Mouse (Mus musculus): ENCODE results near the gene Rnf151. TPM values are rescaled to one million over a fixed set of nuclear protein-coding genes. Genes with fewer than 3 reads are reported as not detected.
A peak's percentile ranks its signal among the peaks of the same experiment; 100 is the strongest.
"Not testable (repeated sequence)": the region's sequence is repeated elsewhere in the genome, so short reads cannot be mapped to it uniquely, and the experiment has no call there.

The Rnf151 gene
- polyA plus RNA-seq, 2 experiments: 0.19 to 0.98 TPM

DNA sequence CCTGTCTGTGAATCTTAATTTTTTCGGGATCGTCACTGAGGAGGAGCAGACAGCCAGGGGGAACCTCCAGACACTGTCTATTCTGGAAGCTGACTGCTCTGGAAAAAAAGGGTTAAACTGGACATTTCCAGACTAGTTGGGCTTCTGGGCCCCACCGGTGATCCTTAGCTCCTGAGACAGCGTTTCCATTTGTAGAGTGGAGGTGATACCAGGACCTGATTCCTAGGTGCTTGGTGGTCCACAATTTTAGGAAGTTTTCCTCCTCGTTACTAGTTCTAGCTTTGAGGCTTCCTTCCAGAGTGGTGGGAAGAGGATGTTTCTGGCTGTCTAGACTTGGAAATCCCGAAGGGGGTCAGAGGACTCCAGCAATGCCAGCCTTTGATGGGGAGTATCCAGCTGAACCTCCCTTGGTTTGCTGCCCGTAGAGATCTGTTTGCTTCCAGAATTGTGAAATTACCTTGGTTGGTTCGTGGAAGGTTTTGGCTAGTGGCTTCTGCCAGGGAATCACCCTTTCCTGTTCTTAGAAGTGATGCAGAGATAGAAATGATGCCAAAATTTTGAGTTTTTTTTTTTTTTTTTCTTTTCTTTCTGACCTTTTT, 47.5 kb downstream of the Rnf151 start:
- peak overlapping the region; percentile 77 for H3K4me2 ChIP-seq (replicated peaks; ENCODE audit: low read depth, low read length, severe bottlenecking)
- peak overlapping the region; percentile 67; the same call in 1 of the 2 replicates for H3K27ac ChIP-seq (replicated peaks; ENCODE audit: low read depth, low read length)
- peak overlapping the region; percentile 94 for H3K4me3 ChIP-seq (replicated peaks; ENCODE audit: low read length)
- peak overlapping the region; percentile 93 for H3K9ac ChIP-seq (ENCODE audit: low read depth, low read length, severe bottlenecking)
- H3K36me3 ChIP-seq (ENCODE audit: control insufficient read depth, insufficient read depth, low read length): no peaks in the 10 kb centered on the region
- DNase-seq (ENCODE audit: low spot score) (no peak), ATAC-seq (ENCODE audit: low FRiP score, low read depth) (no peak)
- H3K9me3 ChIP-seq (ENCODE audit: control insufficient read depth, low read length): no peaks in the 10 kb centered on the region
- WGBS: 8% methylated on average over 8 of the region's 8 CpGs
- H3K4me1 ChIP-seq (ENCODE audit: control insufficient read depth, insufficient read depth, low read length): peaks cover 26% of the 10 kb centered on the region
- TF ChIP-seq POLR2A (IDR thresholded peaks at IDR 0.05; ENCODE audit: borderline replicate concordance, extremely low read depth, insufficient read depth, insufficient read length): no peak
- no peaks in the 10 kb centered on the region for H3K27me3 ChIP-seq (ENCODE audit: control insufficient read depth, insufficient read depth, low read length)

DNA sequence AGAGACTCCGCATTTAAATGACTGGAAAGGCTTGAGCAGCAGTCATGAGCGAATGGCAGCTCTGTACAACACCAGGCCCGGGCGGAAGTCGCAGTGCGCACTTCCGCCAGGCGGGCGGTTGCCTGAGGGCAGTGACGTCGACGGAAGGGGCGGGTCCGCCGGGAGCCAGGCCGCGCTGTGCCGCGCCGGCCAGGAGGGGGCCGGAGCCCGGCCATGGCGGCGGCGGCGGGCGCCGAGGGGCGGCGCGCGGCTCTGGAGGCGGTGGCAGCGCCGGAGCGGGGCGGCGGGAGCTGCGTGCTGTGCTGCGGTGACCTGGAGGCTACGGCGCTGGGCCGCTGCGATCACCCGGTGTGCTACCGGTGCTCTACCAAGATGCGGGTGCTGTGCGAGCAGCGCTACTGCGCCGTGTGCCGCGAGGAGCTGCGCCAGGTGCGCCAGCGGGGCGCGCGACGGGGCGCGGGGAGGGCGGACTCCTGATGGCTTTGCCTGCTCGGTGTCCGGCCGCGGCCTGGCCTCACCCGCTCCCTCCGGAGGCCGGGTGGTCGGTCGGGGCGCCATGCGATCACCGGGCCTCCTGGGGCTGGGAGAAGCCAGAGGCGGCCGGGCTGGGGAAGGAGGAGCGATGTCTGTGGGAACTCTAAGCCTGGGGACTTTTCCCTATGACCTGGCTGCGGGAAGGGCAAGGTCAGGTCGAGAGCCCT, 48.2 kb downstream of the Rnf151 start, which contains the start of gene Zfp598:
Gene Zfp598, plus strand, starts transcription at position 143 of the 701 bp plus-strand sequence.
- no peaks in the 10 kb centered on the region for H3K36me3 ChIP-seq (ENCODE audit: control insufficient read depth, insufficient read depth, low read length)
- ATAC-seq (ENCODE audit: low FRiP score, low read depth): peak; percentile 99
- DNase-seq (ENCODE audit: low spot score): peak; percentile 92
- H3K27ac ChIP-seq (replicated peaks; ENCODE audit: low read depth, low read length): peak within 1 kb of the TSS; percentile 67
- no peaks in the 10 kb centered on the region for H3K27me3 ChIP-seq (ENCODE audit: control insufficient read depth, insufficient read depth, low read length)
- peak within 1 kb of the TSS; percentile 93 for H3K9ac ChIP-seq (ENCODE audit: low read depth, low read length, severe bottlenecking)
- peaks cover 26% of the 10 kb centered on the region for H3K4me1 ChIP-seq (ENCODE audit: control insufficient read depth, insufficient read depth, low read length)
- H3K4me3 ChIP-seq (replicated peaks; ENCODE audit: low read length): peak within 1 kb of the TSS; percentile 94
- WGBS: under 1% methylated on average over 46 of the region's 80 CpGs
- peak within 1 kb of the TSS; percentile 77 for H3K4me2 ChIP-seq (replicated peaks; ENCODE audit: low read depth, low read length, severe bottlenecking)
- H3K9me3 ChIP-seq (ENCODE audit: control insufficient read depth, low read length): no peaks in the 10 kb centered on the region
- TF ChIP-seq POLR2A (IDR thresholded peaks at IDR 0.05; ENCODE audit: borderline replicate concordance, extremely low read depth, insufficient read depth, insufficient read length): 0 out of 2 replicates have a peak, but pooled peaks have one; percentile 15

DNA sequence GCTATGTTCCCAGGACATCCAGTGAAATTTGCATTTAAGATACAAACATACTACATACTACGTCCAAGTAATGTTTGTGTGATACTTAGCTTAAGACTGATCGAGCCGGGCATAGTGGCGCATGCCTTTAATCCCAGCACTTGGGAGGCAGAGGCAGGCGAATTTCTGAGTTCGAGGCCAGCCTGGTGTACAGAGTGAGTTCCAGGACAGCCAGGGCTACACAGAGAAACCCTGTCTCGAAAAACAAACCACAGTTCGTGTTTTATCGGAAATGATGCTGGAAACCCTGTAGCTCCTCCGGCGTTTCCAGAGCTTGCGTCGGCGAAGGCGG, 48.7 kb downstream of the Rnf151 start:
- ATAC-seq (ENCODE audit: low FRiP score, low read depth): peak; percentile 10; the same call in 1 of the 2 replicates

DNA sequence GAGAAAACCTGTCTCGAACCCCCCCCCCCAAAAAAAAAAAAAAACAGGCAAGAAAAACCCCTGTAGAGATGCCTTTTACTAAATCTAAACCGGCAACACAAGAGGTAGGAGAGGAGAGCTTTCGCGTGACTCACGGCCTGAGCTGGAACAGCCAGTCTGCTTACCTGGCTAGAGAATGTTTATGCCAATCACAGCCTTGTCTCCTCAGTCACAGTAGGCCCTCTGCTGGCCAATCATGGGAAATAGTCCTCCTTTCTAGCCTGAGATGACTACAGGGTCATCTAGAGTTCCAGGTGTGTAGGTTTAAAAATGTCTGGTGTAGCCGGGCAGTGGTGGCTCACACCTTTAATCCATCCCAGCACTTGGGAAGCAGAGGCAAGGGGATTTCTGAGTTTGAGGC, 50.4 kb downstream of the Rnf151 start:
- peak; percentile 58 for DNase-seq (ENCODE audit: low spot score)

More for the DNA sequence above, 48.7 kb downstream of the Rnf151 start:
- peak overlapping the region; percentile 57 for H3K4me2 ChIP-seq (replicated peaks; ENCODE audit: low read depth, low read length, severe bottlenecking)
- peak overlapping the region; percentile 93 for H3K9ac ChIP-seq (ENCODE audit: low read depth, low read length, severe bottlenecking)
- peak overlapping the region; percentile 94 for H3K4me3 ChIP-seq (replicated peaks; ENCODE audit: low read length)
- DNase-seq (ENCODE audit: low spot score); H3K9me3 ChIP-seq (ENCODE audit: control insufficient read depth, low read length); H3K27me3 ChIP-seq (ENCODE audit: control insufficient read depth, insufficient read depth, low read length); H3K36me3 ChIP-seq (ENCODE audit: control insufficient read depth, insufficient read depth, low read length): not testable (repeated sequence)
- peaks cover 26% of the 10 kb centered on the region for H3K4me1 ChIP-seq (ENCODE audit: control insufficient read depth, insufficient read depth, low read length)
- peak overlapping the region; percentile 67 for H3K27ac ChIP-seq (replicated peaks; ENCODE audit: low read depth, low read length)
- 11% methylated on average over 15 of the region's 15 CpGs for WGBS

DNA sequence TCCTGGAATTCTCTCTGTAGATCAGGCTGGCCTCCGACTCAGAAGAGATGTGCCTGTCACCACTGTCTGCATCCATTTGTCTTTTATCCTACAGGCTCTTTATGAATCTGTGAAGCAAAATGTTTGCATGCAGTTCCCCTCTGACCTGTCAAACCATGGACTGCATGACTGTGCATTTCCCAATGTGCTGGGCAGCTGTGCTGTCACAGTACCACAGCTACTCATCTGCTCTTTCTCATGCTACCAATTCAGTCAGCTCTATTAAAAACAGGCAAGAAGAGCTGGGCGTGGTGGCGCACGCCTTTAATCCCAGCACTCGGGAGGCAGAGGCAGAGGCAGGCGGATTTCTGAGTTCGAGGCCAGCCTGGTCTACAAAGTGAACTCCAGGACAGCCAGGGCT, 50.9 kb downstream of the Rnf151 start:
- not testable (repeated sequence) for DNase-seq (ENCODE audit: low spot score)

More for the DNA sequence above, 50.4 kb downstream of the Rnf151 start:
- H3K9me3 ChIP-seq (ENCODE audit: control insufficient read depth, low read length): no peaks in the 10 kb centered on the region
- no peaks in the 10 kb centered on the region for H3K27me3 ChIP-seq (ENCODE audit: control insufficient read depth, insufficient read depth, low read length)
- H3K4me3 ChIP-seq (replicated peaks; ENCODE audit: low read length): no peak overlapping the region
- H3K4me1 ChIP-seq (ENCODE audit: control insufficient read depth, insufficient read depth, low read length): peaks cover 26% of the 10 kb centered on the region
- ATAC-seq (ENCODE audit: low FRiP score, low read depth): no peak
- no peaks in the 10 kb centered on the region for H3K36me3 ChIP-seq (ENCODE audit: control insufficient read depth, insufficient read depth, low read length)
- no peak overlapping the region for H3K4me2 ChIP-seq (replicated peaks; ENCODE audit: low read depth, low read length, severe bottlenecking)
- no peak for TF ChIP-seq POLR2A (IDR thresholded peaks at IDR 0.05; ENCODE audit: borderline replicate concordance, extremely low read depth, insufficient read depth, insufficient read length)
- H3K27ac ChIP-seq (replicated peaks; ENCODE audit: low read depth, low read length): no peak overlapping the region
- H3K9ac ChIP-seq (ENCODE audit: low read depth, low read length, severe bottlenecking): no peak overlapping the region
- WGBS: 23% methylated on average over 6 of the region's 6 CpGs

More for the DNA sequence above, 50.9 kb downstream of the Rnf151 start:
- H3K4me2 ChIP-seq (replicated peaks; ENCODE audit: low read depth, low read length, severe bottlenecking); H3K9me3 ChIP-seq (ENCODE audit: control insufficient read depth, low read length); ATAC-seq (ENCODE audit: low FRiP score, low read depth); H3K9ac ChIP-seq (ENCODE audit: low read depth, low read length, severe bottlenecking); H3K27me3 ChIP-seq (ENCODE audit: control insufficient read depth, insufficient read depth, low read length); H3K36me3 ChIP-seq (ENCODE audit: control insufficient read depth, insufficient read depth, low read length); H3K27ac ChIP-seq (replicated peaks; ENCODE audit: low read depth, low read length); H3K4me3 ChIP-seq (replicated peaks; ENCODE audit: low read length): not testable (repeated sequence)
- WGBS: 63% methylated on average over 7 of the region's 7 CpGs
- peaks cover 23% of the 10 kb centered on the region for H3K4me1 ChIP-seq (ENCODE audit: control insufficient read depth, insufficient read depth, low read length)

Other genes starting within 250 kb of the Rnf151 start
Only the 30 nearest of the 33 such genes appear.
- 46.3 and 54.9 TPM in 2 replicates for gene Mlst8, start 239.0 kb downstream of the Rnf151 start, polyA plus RNA-seq (2012; rRNA removed)
- 27.8 and 29.3 TPM in 2 replicates for gene Mlst8, start 239.0 kb downstream of the Rnf151 start, polyA plus RNA-seq (2014; fragmentation: Nextera tagmentation; extraction: Ambion mirVana)
- gene Caskin1, start 229.5 kb downstream of the Rnf151 start, polyA plus RNA-seq (2012; rRNA removed): 18.1 and 23.1 TPM in 2 replicates
- 3.1 and 4.3 TPM in 2 replicates for gene Caskin1, start 229.5 kb downstream of the Rnf151 start, polyA plus RNA-seq (2014; fragmentation: Nextera tagmentation; extraction: Ambion mirVana)
- gene Traf7, start 190.1 kb downstream of the Rnf151 start, polyA plus RNA-seq (2012; rRNA removed): 308 and 376 TPM in 2 replicates
- gene Traf7, start 190.1 kb downstream of the Rnf151 start, polyA plus RNA-seq (2014; fragmentation: Nextera tagmentation; extraction: Ambion mirVana): 81.3 and 91.0 TPM in 2 replicates
- 2.0 and 3.0 TPM in 2 replicates for gene Rab26, start 183.9 kb downstream of the Rnf151 start, polyA plus RNA-seq (2012; rRNA removed)
- 4.1 and 6.1 TPM in 2 replicates for gene Rab26, start 183.9 kb downstream of the Rnf151 start, polyA plus RNA-seq (2014; fragmentation: Nextera tagmentation; extraction: Ambion mirVana)
- gene Pkd1, start 168.2 kb downstream of the Rnf151 start, polyA plus RNA-seq (2012; rRNA removed): 73.6 and 106 TPM in 2 replicates
- gene Pkd1, start 168.2 kb downstream of the Rnf151 start, polyA plus RNA-seq (2014; fragmentation: Nextera tagmentation; extraction: Ambion mirVana): 49.1 and 50.5 TPM in 2 replicates
- 162 and 199 TPM in 2 replicates for gene Tsc2, start 85.4 kb downstream of the Rnf151 start, polyA plus RNA-seq (2012; rRNA removed)
- gene Tsc2, start 85.4 kb downstream of the Rnf151 start, polyA plus RNA-seq (2014; fragmentation: Nextera tagmentation; extraction: Ambion mirVana): 62.9 and 70.6 TPM in 2 replicates
- gene Nthl1, start 85.4 kb downstream of the Rnf151 start, polyA plus RNA-seq (2012; rRNA removed): 28.5 and 30.0 TPM in 2 replicates
- 17.8 and 21.5 TPM in 2 replicates for gene Nthl1, start 85.4 kb downstream of the Rnf151 start, polyA plus RNA-seq (2014; fragmentation: Nextera tagmentation; extraction: Ambion mirVana)
- 56.2 and 65.0 TPM in 2 replicates for gene Slc9a3r2, start 67.7 kb downstream of the Rnf151 start, polyA plus RNA-seq (2012; rRNA removed)
- 60.1 and 71.5 TPM in 2 replicates for gene Slc9a3r2, start 67.7 kb downstream of the Rnf151 start, polyA plus RNA-seq (2014; fragmentation: Nextera tagmentation; extraction: Ambion mirVana)
- gene Npw, start 59.6 kb downstream of the Rnf151 start, polyA plus RNA-seq (2012; rRNA removed): 0.47 and 0.58 TPM in 2 replicates
- gene Npw, start 59.6 kb downstream of the Rnf151 start, polyA plus RNA-seq (2014; fragmentation: Nextera tagmentation; extraction: Ambion mirVana): 0.33 and 0.41 TPM in 2 replicates
- 91.4 and 112 TPM in 2 replicates for gene Zfp598, start 48.4 kb downstream of the Rnf151 start, polyA plus RNA-seq (2012; rRNA removed)
- 29.9 and 31.8 TPM in 2 replicates for gene Zfp598, start 48.4 kb downstream of the Rnf151 start, polyA plus RNA-seq (2014; fragmentation: Nextera tagmentation; extraction: Ambion mirVana)
- 2.6 and 3.0 TPM in 2 replicates for gene Syngr3, start 28.1 kb downstream of the Rnf151 start, polyA plus RNA-seq (2012; rRNA removed)
- gene Syngr3, start 28.1 kb downstream of the Rnf151 start, polyA plus RNA-seq (2014; fragmentation: Nextera tagmentation; extraction: Ambion mirVana): 3.1 and 4.9 TPM in 2 replicates
- gene Gfer, start 21.9 kb downstream of the Rnf151 start, polyA plus RNA-seq (2012; rRNA removed): 27.3 and 34.2 TPM in 2 replicates
- 38.6 and 39.5 TPM in 2 replicates for gene Gfer, start 21.9 kb downstream of the Rnf151 start, polyA plus RNA-seq (2014; fragmentation: Nextera tagmentation; extraction: Ambion mirVana)
- 9.2 and 11.9 TPM in 2 replicates for gene Noxo1, start 21.8 kb downstream of the Rnf151 start, polyA plus RNA-seq (2012; rRNA removed)
- gene Noxo1, start 21.8 kb downstream of the Rnf151 start, polyA plus RNA-seq (2014; fragmentation: Nextera tagmentation; extraction: Ambion mirVana): 3.8 and 4.5 TPM in 2 replicates
- 62.1 and 72.1 TPM in 2 replicates for gene Tbl3, start 10.4 kb downstream of the Rnf151 start, polyA plus RNA-seq (2012; rRNA removed)
- 62.8 and 73.9 TPM in 2 replicates for gene Tbl3, start 10.4 kb downstream of the Rnf151 start, polyA plus RNA-seq (2014; fragmentation: Nextera tagmentation; extraction: Ambion mirVana)
- gene Rps2, start 53 bp upstream of the Rnf151 start, polyA plus RNA-seq (2012; rRNA removed): 2,709 and 3,185 TPM in 2 replicates
- 1,651 and 1,722 TPM in 2 replicates for gene Rps2, start 53 bp upstream of the Rnf151 start, polyA plus RNA-seq (2014; fragmentation: Nextera tagmentation; extraction: Ambion mirVana)
- gene Ndufb10, start 6.4 kb upstream of the Rnf151 start, polyA plus RNA-seq (2012; rRNA removed): 178 and 192 TPM in 2 replicates
- gene Ndufb10, start 6.4 kb upstream of the Rnf151 start, polyA plus RNA-seq (2014; fragmentation: Nextera tagmentation; extraction: Ambion mirVana): 235 and 237 TPM in 2 replicates
- gene Rpl3l, start 9.8 kb upstream of the Rnf151 start, polyA plus RNA-seq (2012; rRNA removed): not detected in 2 replicates
- 0.19 TPM in 1 of 2 replicates, not detected in the other for gene Rpl3l, start 9.8 kb upstream of the Rnf151 start, polyA plus RNA-seq (2014; fragmentation: Nextera tagmentation; extraction: Ambion mirVana)
- 36.2 and 44.1 TPM in 2 replicates for gene Msrb1, start 18.6 kb upstream of the Rnf151 start, polyA plus RNA-seq (2012; rRNA removed)
- gene Msrb1, start 18.6 kb upstream of the Rnf151 start, polyA plus RNA-seq (2014; fragmentation: Nextera tagmentation; extraction: Ambion mirVana): 29.8 and 29.9 TPM in 2 replicates
- gene Hs3st6, start 34.9 kb upstream of the Rnf151 start, polyA plus RNA-seq (2012; rRNA removed): 5.3 and 8.7 TPM in 2 replicates
- 4.9 and 5.6 TPM in 2 replicates for gene Hs3st6, start 34.9 kb upstream of the Rnf151 start, polyA plus RNA-seq (2014; fragmentation: Nextera tagmentation; extraction: Ambion mirVana)
- not detected in 2 replicates for gene Meiob, start 86.2 kb upstream of the Rnf151 start, polyA plus RNA-seq (2012; rRNA removed)
- gene Meiob, start 86.2 kb upstream of the Rnf151 start, polyA plus RNA-seq (2014; fragmentation: Nextera tagmentation; extraction: Ambion mirVana): not detected in 2 replicates
- gene Hagh, start 122.1 kb upstream of the Rnf151 start, polyA plus RNA-seq (2012; rRNA removed): 23.9 and 25.7 TPM in 2 replicates
- gene Hagh, start 122.1 kb upstream of the Rnf151 start, polyA plus RNA-seq (2014; fragmentation: Nextera tagmentation; extraction: Ambion mirVana): 29.4 and 35.4 TPM in 2 replicates
- gene Fahd1, start 132.3 kb upstream of the Rnf151 start, polyA plus RNA-seq (2012; rRNA removed): 12.8 and 14.8 TPM in 2 replicates
- 16.5 and 17.4 TPM in 2 replicates for gene Fahd1, start 132.3 kb upstream of the Rnf151 start, polyA plus RNA-seq (2014; fragmentation: Nextera tagmentation; extraction: Ambion mirVana)
- 0.10 and 0.24 TPM in 2 replicates for gene Igfals, start 147.9 kb upstream of the Rnf151 start, polyA plus RNA-seq (2012; rRNA removed)
- gene Igfals, start 147.9 kb upstream of the Rnf151 start, polyA plus RNA-seq (2014; fragmentation: Nextera tagmentation; extraction: Ambion mirVana): 0.08 and 0.18 TPM in 2 replicates
- 27.4 and 31.2 TPM in 2 replicates for gene Nubp2, start 168.3 kb upstream of the Rnf151 start, polyA plus RNA-seq (2012; rRNA removed)
- gene Nubp2, start 168.3 kb upstream of the Rnf151 start, polyA plus RNA-seq (2014; fragmentation: Nextera tagmentation; extraction: Ambion mirVana): 54.0 and 55.5 TPM in 2 replicates
- 49.6 and 53.4 TPM in 2 replicates for gene Spsb3, start 168.6 kb upstream of the Rnf151 start, polyA plus RNA-seq (2012; rRNA removed)
- gene Spsb3, start 168.6 kb upstream of the Rnf151 start, polyA plus RNA-seq (2014; fragmentation: Nextera tagmentation; extraction: Ambion mirVana): 39.4 and 40.8 TPM in 2 replicates
- gene Eme2, start 177.0 kb upstream of the Rnf151 start, polyA plus RNA-seq (2012; rRNA removed): 39.1 and 43.9 TPM in 2 replicates
- 28.7 and 28.9 TPM in 2 replicates for gene Eme2, start 177.0 kb upstream of the Rnf151 start, polyA plus RNA-seq (2014; fragmentation: Nextera tagmentation; extraction: Ambion mirVana)
- gene Mrps34, start 177.1 kb upstream of the Rnf151 start, polyA plus RNA-seq (2012; rRNA removed): 101 and 121 TPM in 2 replicates
- 82.1 and 82.7 TPM in 2 replicates for gene Mrps34, start 177.1 kb upstream of the Rnf151 start, polyA plus RNA-seq (2014; fragmentation: Nextera tagmentation; extraction: Ambion mirVana)
- gene Nme3, start 178.4 kb upstream of the Rnf151 start, polyA plus RNA-seq (2012; rRNA removed): 30.3 and 36.5 TPM in 2 replicates
- 47.6 and 48.4 TPM in 2 replicates for gene Nme3, start 178.4 kb upstream of the Rnf151 start, polyA plus RNA-seq (2014; fragmentation: Nextera tagmentation; extraction: Ambion mirVana)
- 186 and 210 TPM in 2 replicates for gene Mapk8ip3, start 218.9 kb upstream of the Rnf151 start, polyA plus RNA-seq (2012; rRNA removed)
- 41.4 and 46.4 TPM in 2 replicates for gene Mapk8ip3, start 218.9 kb upstream of the Rnf151 start, polyA plus RNA-seq (2014; fragmentation: Nextera tagmentation; extraction: Ambion mirVana)
- gene Jpt2, start 242.6 kb upstream of the Rnf151 start, polyA plus RNA-seq (2012; rRNA removed): 85.4 and 89.6 TPM in 2 replicates
- gene Jpt2, start 242.6 kb upstream of the Rnf151 start, polyA plus RNA-seq (2014; fragmentation: Nextera tagmentation; extraction: Ambion mirVana): 98.7 and 99.0 TPM in 2 replicates

All from limb, embryonic 14.5 days (tissue).